Mouse (Mus musculus) heart, embryonic 13.5 days (tissue): Measurements from ENCODE around the gene Myo7a. TPM values are rescaled to one million over a fixed set of nuclear protein-coding genes. Genes with fewer than 3 reads are reported as not detected.

Experiments used
- ATAC-seq: fragments of 200-750 bp; cut with Nextera tagmentation; 2 replicates; pipeline ENCODE4 v1.8.0; 2017; ENCODE audit warnings: moderate TSS enrichment; ENCODE audit not compliant: insufficient number of reproducible peaks, low FRiP score, low TSS enrichment; ENCODE audit errors: extremely low read depth
- H3K27ac ChIP-seq: fragments of 300-500 bp; sonication (generic); replicated peaks from 2 replicates; pipeline ENCODE4 v1.5.1; 2015; ENCODE audit warnings: moderate library complexity, mild to moderate bottlenecking, inconsistent platforms
- H3K27me3 ChIP-seq: fragments of 300-500 bp; sonication (generic); replicated peaks from 2 replicates; pipeline ENCODE4 v1.6.1; 2015; ENCODE audit warnings: mild to moderate bottlenecking, inconsistent platforms
- H3K36me3 ChIP-seq: fragments of 300-500 bp; sonication (generic); 2 replicates; pipeline ENCODE4 v1.6.1; 2015; ENCODE audit warnings: mild to moderate bottlenecking, inconsistent platforms
- H3K4me1 ChIP-seq: fragments of 300-500 bp; sonication (generic); 2 replicates; pipeline ENCODE4 v1.6.1; 2015; ENCODE audit warnings: inconsistent platforms
- H3K4me2 ChIP-seq: fragments of 300-500 bp; sonication (generic); 2 replicates; pipeline ENCODE4 v1.6.1; 2015; ENCODE audit warnings: inconsistent platforms, mild to moderate bottlenecking, moderate library complexity
- H3K4me3 ChIP-seq: fragments of 300-500 bp; sonication (generic); 2 replicates; pipeline ENCODE4 v1.5.1; 2015; ENCODE audit warnings: moderate library complexity, mild to moderate bottlenecking, inconsistent platforms
- H3K9ac ChIP-seq: fragments of 300-500 bp; sonication (generic); 2 replicates; pipeline ENCODE4 v1.6.1; 2015; ENCODE audit warnings: inconsistent platforms, mild to moderate bottlenecking, moderate library complexity
- H3K9me3 ChIP-seq: fragments of 300-500 bp; sonication (generic); 2 replicates; pipeline ENCODE4 v1.6.1; 2016; ENCODE audit warnings: inconsistent platforms
- WGBS: fragments of 180-500 bp; shearing (Covaris S2); methylation state at CpG from one replicate; pipeline ENCODE4 v1.1.7; 2015; ENCODE audit warnings: mixed read lengths; 5-methylcytosine and 5-hydroxymethylcytosine counted together
- polyA plus RNA-seq: library from polyadenylated mRNA; unstranded; fragments of >200 nt; fragmentation: Nextera tagmentation; extraction: Ambion mirVana; gene quantifications from 2 replicates; pipeline ENCODE4 v1.2.1, GENCODE M21; 2015

Gene Myo7a
- polyA plus RNA-seq, 1 experiment from 2014 or later: 8.6 TPM

DNA sequence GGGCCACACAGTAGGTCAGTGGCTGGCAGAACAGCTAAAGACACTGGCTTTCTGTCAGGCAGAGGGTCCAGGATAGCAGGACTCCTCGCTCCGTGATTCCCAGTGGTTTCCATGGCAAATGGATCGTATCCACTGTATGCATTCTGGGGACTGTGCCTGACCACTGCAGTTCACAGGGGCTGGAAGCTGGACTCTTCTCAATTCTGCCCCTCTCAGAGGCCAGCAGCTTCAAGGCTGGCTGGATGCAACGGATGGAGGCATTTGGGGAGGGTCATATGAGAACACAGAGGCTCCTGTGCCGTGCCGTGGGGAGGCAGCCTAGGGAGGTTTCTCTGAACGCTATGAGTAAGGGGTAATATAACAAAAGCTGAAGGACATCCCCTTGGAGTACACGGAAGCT lies 22.9 kb upstream of the Myo7a start:
- Histone ChIP-seq H3K27me3 (0 out of 2 replicates have a peak, but pooled peaks cover 3% of the 10 kb centered on the region), H3K36me3 (no peaks in the 10 kb centered on the region), H3K4me2 (no peak overlapping the region), H3K4me1 (peaks cover 32% of the 10 kb centered on the region), H3K9ac (no peak overlapping the region), H3K4me3 (no peak overlapping the region), H3K9me3 (no peaks in the 10 kb centered on the region), H3K27ac (no peak overlapping the region)
- 75% methylated on average over 8 of the region's 8 CpGs for WGBS
- no peak for ATAC-seq

GRCm38 (mm10) chr7:98141206-98141605 lies 21.9 kb upstream of the Myo7a start:
- WGBS: 54% methylated on average over 3 of the region's 3 CpGs
- Histone ChIP-seq H3K9me3 (no peaks in the 10 kb centered on the region), H3K27ac (0 out of 2 replicates have a peak overlapping the region, but pooled peaks have one; percentile 25), H3K27me3 (0 out of 2 replicates have a peak, but pooled peaks cover 3% of the 10 kb centered on the region), H3K9ac (no peak overlapping the region), H3K4me3 (no peak overlapping the region), H3K36me3 (no peaks in the 10 kb centered on the region), H3K4me1 (peaks cover 32% of the 10 kb centered on the region), H3K4me2 (no peak overlapping the region)
- ATAC-seq: no peak

DNA sequence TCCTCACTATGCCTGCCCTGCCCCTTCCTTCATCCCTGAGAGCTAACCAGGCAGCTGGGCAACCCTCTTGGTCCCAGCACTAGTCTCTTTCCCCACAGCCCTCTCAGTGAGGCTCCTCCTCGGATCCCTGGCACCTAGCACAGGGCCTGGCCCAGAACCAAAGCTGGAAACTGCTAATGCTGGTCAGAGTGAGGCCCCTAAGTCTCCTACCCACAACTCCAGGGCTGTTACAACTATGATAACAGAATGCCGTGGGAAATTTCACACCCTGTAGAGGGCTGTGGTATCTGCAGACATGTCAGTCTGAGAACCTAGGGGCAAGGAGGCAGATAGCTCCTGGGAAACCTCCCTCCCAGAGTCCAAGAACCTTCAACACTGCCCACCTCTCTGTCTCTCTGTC lies 21.3 kb upstream of the Myo7a start:
- 3% methylated on average over 2 of the region's 2 CpGs for WGBS
- Histone ChIP-seq H3K9ac (0 out of 2 replicates have a peak overlapping the region, but pooled peaks have one; percentile 16), H3K4me3 (no peak overlapping the region), H3K27me3 (0 out of 2 replicates have a peak, but pooled peaks cover 3% of the 10 kb centered on the region), H3K36me3 (no peaks in the 10 kb centered on the region), H3K4me2 (no peak overlapping the region), H3K27ac (peak overlapping the region; percentile 62), H3K9me3 (no peaks in the 10 kb centered on the region), H3K4me1 (peaks cover 32% of the 10 kb centered on the region)
- ATAC-seq: no peak; the same call in 1 of the 2 replicates

DNA sequence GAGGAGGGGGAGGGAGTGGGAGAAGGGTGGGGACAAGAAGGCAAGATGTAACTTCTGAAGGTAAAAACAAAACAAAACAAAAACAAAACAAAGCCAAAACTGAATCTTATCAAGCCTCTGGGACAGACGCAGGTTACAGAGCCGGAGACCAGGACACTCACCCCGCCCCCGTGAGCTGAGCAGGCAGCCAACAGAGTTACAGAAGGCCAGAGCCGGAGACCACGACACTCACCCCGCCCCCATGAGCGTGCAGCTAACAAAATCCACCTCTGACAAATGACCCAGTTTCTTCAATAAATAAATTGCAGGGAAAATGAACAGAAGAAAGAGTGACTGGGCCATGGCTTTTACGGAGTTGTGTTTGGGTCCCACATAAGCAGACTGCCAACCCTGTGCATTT lies 19.9 kb upstream of the Myo7a start:
- H3K27me3 ChIP-seq: no peaks in the 10 kb centered on the region
- no peaks in the 10 kb centered on the region for H3K36me3 ChIP-seq
- H3K27ac ChIP-seq: 0 out of 2 replicates have a peak overlapping the region, but pooled peaks have one; percentile 1
- 12% methylated on average over 9 of the region's 9 CpGs for WGBS
- peaks cover 32% of the 10 kb centered on the region for H3K4me1 ChIP-seq
- H3K9me3 ChIP-seq: no peaks in the 10 kb centered on the region
- H3K4me3 ChIP-seq: no peak overlapping the region
- no peak for ATAC-seq
- peak overlapping the region; percentile 46 for H3K4me2 ChIP-seq
- no peak overlapping the region for H3K9ac ChIP-seq

GRCm38 (mm10) chr7:98137995-98138394 lies 18.7 kb upstream of the Myo7a start:
- Histone ChIP-seq H3K9me3 (no peaks in the 10 kb centered on the region), H3K27me3 (no peaks in the 10 kb centered on the region), H3K27ac (no peak overlapping the region), H3K4me3 (no peak overlapping the region), H3K4me1 (peaks cover 32% of the 10 kb centered on the region), H3K36me3 (no peaks in the 10 kb centered on the region), H3K4me2 (no peak overlapping the region), H3K9ac (no peak overlapping the region)
- WGBS: 66% methylated on average over 2 of the region's 2 CpGs
- no peak for ATAC-seq

DNA sequence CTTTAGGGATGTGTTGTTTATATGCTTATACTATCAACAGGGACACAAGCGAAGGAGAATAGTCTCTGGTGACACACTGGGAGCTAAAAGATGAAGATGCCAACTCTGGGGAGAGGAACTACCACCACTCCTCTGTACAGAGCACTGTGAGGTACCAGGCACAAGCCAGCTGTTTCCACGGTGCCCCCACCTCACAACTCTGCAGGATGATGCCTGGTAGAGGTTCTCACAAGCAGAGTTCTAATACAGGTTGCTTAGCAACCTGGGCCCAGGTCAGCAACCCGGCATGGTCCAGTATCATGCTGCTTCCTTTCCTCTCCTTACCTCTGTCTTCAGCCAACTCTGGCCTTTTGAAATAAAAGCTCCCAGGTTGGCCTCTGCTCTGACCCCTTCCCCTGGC lies 18.3 kb upstream of the Myo7a start:
- no peak for ATAC-seq
- no peaks in the 10 kb centered on the region for H3K36me3 ChIP-seq
- no peak overlapping the region for H3K9ac ChIP-seq
- 55% methylated on average over 3 of the region's 3 CpGs for WGBS
- H3K27me3 ChIP-seq: no peaks in the 10 kb centered on the region
- no peaks in the 10 kb centered on the region for H3K9me3 ChIP-seq
- H3K4me2 ChIP-seq: no peak overlapping the region
- H3K4me1 ChIP-seq: peaks cover 32% of the 10 kb centered on the region
- H3K4me3 ChIP-seq: no peak overlapping the region
- H3K27ac ChIP-seq: no peak overlapping the region

DNA sequence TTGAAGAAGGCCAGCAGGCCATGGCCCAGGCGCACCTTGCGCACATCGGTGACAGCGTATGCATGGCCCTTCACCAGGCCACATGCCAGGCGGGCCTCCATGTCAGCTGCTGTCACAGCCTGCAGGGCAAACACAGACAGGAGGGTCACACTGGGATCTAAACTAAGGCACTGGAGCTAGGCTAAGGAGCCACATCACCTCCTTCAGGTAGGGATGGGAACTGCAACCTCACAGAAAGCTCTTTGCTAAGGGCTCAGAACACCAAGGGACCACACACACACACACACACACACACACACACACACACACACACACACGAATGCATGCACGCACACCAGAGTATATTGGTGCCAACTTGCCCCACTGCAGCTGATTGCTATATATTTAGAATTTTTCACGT lies 12.4 kb upstream of the Myo7a start:
- no peaks in the 10 kb centered on the region for H3K9me3 ChIP-seq
- no peak overlapping the region for H3K4me3 ChIP-seq
- H3K9ac ChIP-seq: no peak overlapping the region
- no peak for ATAC-seq
- no peak overlapping the region for H3K27ac ChIP-seq
- H3K36me3 ChIP-seq: 0 out of 2 replicates have a peak, but pooled peaks cover 5% of the 10 kb centered on the region
- H3K4me1 ChIP-seq: no peaks in the 10 kb centered on the region
- no peak overlapping the region for H3K4me2 ChIP-seq
- no peaks in the 10 kb centered on the region for H3K27me3 ChIP-seq
- WGBS: 94% methylated on average over 8 of the region's 8 CpGs

DNA sequence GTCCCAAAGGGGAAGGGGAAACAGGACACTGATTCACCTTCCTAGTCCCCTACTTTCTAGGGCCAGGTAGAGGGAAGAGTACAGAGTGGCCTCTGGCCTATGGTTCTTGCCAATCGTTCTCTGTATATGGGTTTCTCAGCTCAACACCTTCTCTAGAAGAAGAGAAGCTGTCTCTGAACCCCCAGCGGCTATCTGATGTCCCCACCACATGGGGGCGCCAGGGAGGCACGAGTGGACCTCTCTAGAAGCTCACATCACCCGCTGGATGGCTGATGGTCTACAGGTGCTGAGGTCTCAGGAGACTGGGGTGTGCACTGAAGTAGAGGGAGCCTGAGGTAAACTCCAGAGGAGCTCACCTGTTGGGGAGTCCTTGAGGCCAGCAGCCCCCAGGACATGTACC lies 6.1 kb upstream of the Myo7a start:
- no peak for ATAC-seq
- H3K4me1 ChIP-seq: peaks cover 1% of the 10 kb centered on the region; the same call in 1 of the 2 replicates
- H3K27ac ChIP-seq: no peak overlapping the region
- WGBS: 30% methylated on average over 5 of the region's 5 CpGs
- H3K9ac ChIP-seq: no peak overlapping the region
- no peaks in the 10 kb centered on the region for H3K9me3 ChIP-seq
- peaks cover 12% of the 10 kb centered on the region; the same call in 1 of the 2 replicates for H3K27me3 ChIP-seq
- H3K36me3 ChIP-seq: peaks cover 14% of the 10 kb centered on the region; the same call in 1 of the 2 replicates
- H3K4me3 ChIP-seq: no peak overlapping the region
- no peak overlapping the region for H3K4me2 ChIP-seq

DNA sequence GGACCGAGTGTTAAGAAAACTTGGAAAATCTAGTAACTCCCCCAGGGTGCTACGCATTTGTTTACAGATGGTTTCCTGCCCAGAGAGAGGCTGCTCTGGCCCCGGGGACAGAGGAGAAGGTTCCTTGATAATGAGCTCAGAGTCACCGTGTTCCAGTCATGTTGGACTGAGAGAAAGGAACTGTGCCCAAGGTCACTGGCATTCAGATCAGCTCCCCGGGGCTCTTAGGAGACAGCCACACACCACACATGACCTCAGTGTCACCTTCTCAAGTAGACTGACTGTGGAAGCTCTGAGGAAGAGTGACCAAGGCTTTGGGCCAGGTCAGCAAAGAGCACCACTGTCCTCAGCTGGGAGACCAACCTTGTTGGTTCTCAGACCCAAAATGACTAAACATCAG lies 5.4 kb upstream of the Myo7a start:
- peaks cover 14% of the 10 kb centered on the region; the same call in 1 of the 2 replicates for H3K36me3 ChIP-seq
- H3K27me3 ChIP-seq: peaks cover 12% of the 10 kb centered on the region; the same call in 1 of the 2 replicates
- H3K4me1 ChIP-seq: peaks cover 4% of the 10 kb centered on the region; the same call in 1 of the 2 replicates
- 33% methylated on average over 5 of the region's 5 CpGs for WGBS
- H3K4me3 ChIP-seq: no peak overlapping the region
- no peak overlapping the region for H3K9ac ChIP-seq
- ATAC-seq: no peak
- H3K9me3 ChIP-seq: no peaks in the 10 kb centered on the region
- no peak overlapping the region for H3K4me2 ChIP-seq
- H3K27ac ChIP-seq: no peak overlapping the region

GRCm38 (mm10) chr7:98121673-98122072 lies 2.3 kb upstream of the Myo7a start:
- Histone ChIP-seq H3K4me3 (no peak overlapping the region), H3K9ac (0 out of 2 replicates have a peak overlapping the region, but pooled peaks have one; percentile 28), H3K36me3 (peaks cover 10% of the 10 kb centered on the region; the same call in 1 of the 2 replicates), H3K9me3 (no peaks in the 10 kb centered on the region), H3K27me3 (peaks cover 12% of the 10 kb centered on the region; the same call in 1 of the 2 replicates), H3K27ac (no peak overlapping the region), H3K4me1 (peaks cover 20% of the 10 kb centered on the region), H3K4me2 (no peak overlapping the region)
- WGBS: 64% methylated on average over 8 of the region's 8 CpGs
- ATAC-seq: no peak

GRCm38 (mm10) chr7:98121241-98121640 lies 1.9 kb upstream of the Myo7a start:
- no peaks in the 10 kb centered on the region for H3K9me3 ChIP-seq
- H3K4me3 ChIP-seq: no peak overlapping the region
- H3K27ac ChIP-seq: no peak overlapping the region
- H3K4me1 ChIP-seq: peaks cover 23% of the 10 kb centered on the region
- WGBS: 61% methylated on average over 3 of the region's 3 CpGs
- no peak for ATAC-seq
- 0 out of 2 replicates have a peak overlapping the region, but pooled peaks have one; percentile 28 for H3K9ac ChIP-seq
- no peak overlapping the region for H3K4me2 ChIP-seq
- H3K36me3 ChIP-seq: peaks cover 10% of the 10 kb centered on the region; the same call in 1 of the 2 replicates
- H3K27me3 ChIP-seq: peaks cover 12% of the 10 kb centered on the region; the same call in 1 of the 2 replicates

DNA sequence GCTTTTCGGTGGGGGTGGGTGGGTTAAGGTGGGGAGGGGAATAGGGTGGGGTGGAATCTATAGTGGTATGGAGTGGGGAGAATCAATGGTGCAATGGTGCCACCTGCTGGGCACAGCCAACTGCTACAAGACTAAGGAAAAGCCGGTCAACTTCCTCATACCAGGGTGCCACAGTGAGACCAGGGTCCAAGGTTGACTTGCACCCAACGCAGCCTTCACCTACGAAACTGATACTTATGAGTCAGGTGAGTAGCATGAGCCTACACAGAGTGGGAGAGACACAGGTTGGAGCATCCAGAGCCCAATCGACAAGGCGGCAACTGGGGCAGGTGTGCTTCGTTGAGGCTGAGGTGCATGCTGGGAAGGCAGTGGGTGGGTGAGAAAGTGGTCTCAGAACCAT lies 1.0 kb upstream of the Myo7a start:
- peak overlapping the region; percentile 68 for H3K9ac ChIP-seq
- H3K27me3 ChIP-seq: peaks cover 12% of the 10 kb centered on the region; the same call in 1 of the 2 replicates
- no peak overlapping the region for H3K27ac ChIP-seq
- H3K4me2 ChIP-seq: peak overlapping the region; percentile 64
- peak overlapping the region; percentile 35 for H3K4me3 ChIP-seq
- 16% methylated on average over 7 of the region's 7 CpGs for WGBS
- no peak for ATAC-seq
- peaks cover 25% of the 10 kb centered on the region for H3K4me1 ChIP-seq
- peaks cover 6% of the 10 kb centered on the region; the same call in 1 of the 2 replicates for H3K36me3 ChIP-seq
- no peaks in the 10 kb centered on the region for H3K9me3 ChIP-seq
